Mouse (Mus musculus) G1E-ER4 (cell line): ENCODE results near the gene Nxnl2. TPM values are rescaled to one million over a fixed set of nuclear protein-coding genes. Genes with fewer than 3 reads are reported as not detected.

Experiments used
- GATA1 ChIP-seq: IDR thresholded peaks from one replicate; pipeline ENCODE4 v1.8.0; 2012; ENCODE audit warnings: low read length, inconsistent platforms
- polyA plus RNA-seq: library from polyadenylated mRNA; stranded (reverse); fragments of >175 nt; gene quantifications from 2 replicates; pipeline ENCODE4 v1.2.3, GENCODE M21; 2012

The Nxnl2 gene
- polyA plus RNA-seq, 1 experiment, result not detected

GRCm38 (mm10) chr13:51157291-51157690, 13.5 kb upstream of the Nxnl2 start:
- no peak for TF ChIP-seq GATA1

GRCm38 (mm10) chr13:51161672-51162071, 9.2 kb upstream of the Nxnl2 start:
- no peak for TF ChIP-seq GATA1

GRCm38 (mm10) chr13:51162246-51162645, 8.6 kb upstream of the Nxnl2 start:
- no peak for TF ChIP-seq GATA1

GRCm38 (mm10) chr13:51166711-51167110, 4.1 kb upstream of the Nxnl2 start:
- no peak for TF ChIP-seq GATA1

- no peak for TF ChIP-seq GATA1
These were observed 607 bp upstream of the Nxnl2 start for GRCm38 (mm10) chr13:51170215-51170614.

GRCm38 (mm10) chr13:51172601-51173000, 1.8 kb downstream of the Nxnl2 start:
- TF ChIP-seq GATA1, result no peak

GRCm38 (mm10) chr13:51178932-51179331, 8.1 kb downstream of the Nxnl2 start:
- TF ChIP-seq GATA1, result no peak

GRCm38 (mm10) chr13:51179362-51179761, 8.5 kb downstream of the Nxnl2 start:
- TF ChIP-seq GATA1, result no peak

GRCm38 (mm10) chr13:51182236-51182635, 11.4 kb downstream of the Nxnl2 start:
- no peak for TF ChIP-seq GATA1

- no peak for TF ChIP-seq GATA1
These were observed 14.1 kb downstream of the Nxnl2 start for GRCm38 (mm10) chr13:51184896-51185295.

- TF ChIP-seq GATA1, result no peak
These were observed 19.5 kb downstream of the Nxnl2 start for GRCm38 (mm10) chr13:51190336-51190735.

GRCm38 (mm10) chr13:51191416-51192140, 20.8 kb downstream of the Nxnl2 start:
- TF ChIP-seq GATA1, result no peak

GRCm38 (mm10) chr13:51193893-51194292, 23.1 kb downstream of the Nxnl2 start:
- no peak for TF ChIP-seq GATA1

- TF ChIP-seq GATA1, result no peak
These were observed 26.9 kb downstream of the Nxnl2 start for GRCm38 (mm10) chr13:51197699-51198098.

- TF ChIP-seq GATA1, result no peak
These were observed 27.4 kb downstream of the Nxnl2 start for GRCm38 (mm10) chr13:51198186-51198585.

- TF ChIP-seq GATA1, result no peak
These were observed 32.6 kb downstream of the Nxnl2 start for GRCm38 (mm10) chr13:51203467-51203866.

- TF ChIP-seq GATA1, result no peak
These were observed 37.1 kb downstream of the Nxnl2 start for GRCm38 (mm10) chr13:51207965-51208364.
